Mouse (Mus musculus) liver, adult 2 months (tissue): Measurements from ENCODE around the gene BC067074.

Experiments
- CTCF ChIP-seq: fragments of 200-500 bp; IDR thresholded peaks from 2 replicates; pipeline ENCODE4 v1.5.1; 2011; ENCODE audit warnings: low read depth, low read length, control low read depth
- POLR2A ChIP-seq: fragments of 200-500 bp; IDR thresholded peaks from 2 replicates; pipeline ENCODE4 v1.6.1; 2011; ENCODE audit warnings: low read length, control low read depth; ENCODE audit not compliant: insufficient read depth; ENCODE audit errors: extremely low read depth

GRCm38 (mm10) chr13:113355022-113355421 is 62.1 kb downstream of the BC067074 start:
- TF ChIP-seq POLR2A: no peak
- TF ChIP-seq CTCF: no peak
